ENCODE assay signal across 14 mouse cellular contexts in genomic region chr2:18059063-18059462, GRCm38 (mm10). TPM values are rescaled to one million over a fixed set of nuclear protein-coding genes. Genes with fewer than 3 reads are reported as not detected.
DNase-seq lines count a peak whose midpoint lies in the region; ATAC-seq lines count a peak whose summit lies in the region.
"Had no signal": no experiment of that assay in that cellular context is flagged by ENCODE, and none has a peak within 500 bp of the region (broad histone marks: within the 10 kb centered on the region; RNA-seq: fewer than 3 reads in every experiment).

No protein-coding gene starts in this region.

- no peaks in the 10 kb centered on the region for H3K36me3 ChIP-seq in heart, embryonic 12.5 days
- H3K36me3 ChIP-seq in midbrain, embryonic 11.5 days (ENCODE audit: control insufficient read depth, insufficient read depth, low read length), result no peaks in the 10 kb centered on the region
- H3K36me3 ChIP-seq in midbrain, embryonic 16.5 days (ENCODE audit: control insufficient read depth, insufficient read depth, low read length), result no peaks in the 10 kb centered on the region
- no peaks in the 10 kb centered on the region for H3K36me3 ChIP-seq in hindbrain, embryonic 11.5 days (ENCODE audit: control insufficient read depth, insufficient read depth, low read length)
- no peaks in the 10 kb centered on the region for H3K36me3 ChIP-seq in neural tube, embryonic 12.5 days
- H3K36me3 ChIP-seq: embryonic facial prominence, embryonic 13.5 days had no signal

- ATAC-seq in heart, embryonic 12.5 days (ENCODE audit: insufficient number of reproducible peaks, low FRiP score), result no peak
- no peak for ATAC-seq in midbrain, embryonic 11.5 days (ENCODE audit: low FRiP score)
- ATAC-seq in midbrain, embryonic 16.5 days, result no peak
- no peak for ATAC-seq in hindbrain, embryonic 11.5 days (ENCODE audit: low FRiP score)
- ATAC-seq in neural tube, embryonic 12.5 days (ENCODE audit: low FRiP score, low read depth), result no peak
- ATAC-seq: Patski had no signal

- no peaks in the 10 kb centered on the region for H3K9me3 ChIP-seq in heart, embryonic 12.5 days (replicated peaks)
- no peaks in the 10 kb centered on the region for H3K9me3 ChIP-seq in midbrain, embryonic 11.5 days (ENCODE audit: control insufficient read depth, low read length)
- H3K9me3 ChIP-seq in midbrain, embryonic 16.5 days (replicated peaks; ENCODE audit: control insufficient read depth, low read length, poor library complexity, severe bottlenecking), result no peaks in the 10 kb centered on the region
- no peaks in the 10 kb centered on the region for H3K9me3 ChIP-seq in hindbrain, embryonic 11.5 days (ENCODE audit: control insufficient read depth, low read length)
- no peaks in the 10 kb centered on the region for H3K9me3 ChIP-seq in neural tube, embryonic 12.5 days
- H3K9me3 ChIP-seq: embryonic facial prominence, embryonic 13.5 days had no signal

- no peak for DNase-seq in heart, postnatal 14 days
- no peak for DNase-seq in midbrain, embryonic 11.5 days (ENCODE audit: low spot score, missing footprints)
- DNase-seq in hindbrain, embryonic 11.5 days (ENCODE audit: low spot score), result peak; percentile 30
- DNase-seq in MN1 (ENCODE audit: low spot score), result no peak
- DNase-seq in frontal cortex, adult 2 months (ENCODE audit: extremely low spot score in 1 of 2, low spot score in 1 of 2), result no peak
- DNase-seq: adrenal gland, postnatal 10 days; cerebellum, adult 11 months; lung, postnatal 14 days; retina, postnatal 1 day had no signal

- no peak overlapping the region for H3K9ac ChIP-seq in heart, embryonic 12.5 days
- peak overlapping the region; percentile 100 for H3K9ac ChIP-seq in midbrain, embryonic 11.5 days (ENCODE audit: low read length)
- no peak overlapping the region for H3K9ac ChIP-seq in midbrain, embryonic 16.5 days (ENCODE audit: low read depth, low read length)
- H3K9ac ChIP-seq in hindbrain, embryonic 11.5 days (ENCODE audit: low read depth, low read length), result peak overlapping the region; percentile 32; the same call in 1 of the 2 replicates
- peak overlapping the region; percentile 96 for H3K9ac ChIP-seq in neural tube, embryonic 12.5 days

- H3K4me3 ChIP-seq in heart, embryonic 12.5 days, result no peak overlapping the region
- peak overlapping the region; percentile 68; the same call in 1 of the 2 replicates for H3K4me3 ChIP-seq in midbrain, embryonic 11.5 days (ENCODE audit: low read depth, low read length)
- H3K4me3 ChIP-seq in midbrain, embryonic 16.5 days (ENCODE audit: low read depth, low read length), result no peak overlapping the region
- H3K4me3 ChIP-seq in hindbrain, embryonic 11.5 days (ENCODE audit: low read depth, low read length), result peak overlapping the region; percentile 67; the same call in 1 of the 2 replicates
- H3K4me3 ChIP-seq in neural tube, embryonic 12.5 days, result no peak overlapping the region

- peak overlapping the region; percentile 26; the same call in 1 of the 2 replicates for H3K4me2 ChIP-seq in heart, embryonic 12.5 days
- H3K4me2 ChIP-seq in midbrain, embryonic 11.5 days, result peak overlapping the region; percentile 95
- no peak overlapping the region for H3K4me2 ChIP-seq in midbrain, embryonic 16.5 days (ENCODE audit: low read length)
- peak overlapping the region; percentile 96; the same call in 1 of the 2 replicates for H3K4me2 ChIP-seq in hindbrain, embryonic 11.5 days (replicated peaks; ENCODE audit: low read depth, low read length)
- peak overlapping the region; percentile 96 for H3K4me2 ChIP-seq in neural tube, embryonic 12.5 days (replicated peaks)

- H3K27me3 ChIP-seq in heart, embryonic 12.5 days (replicated peaks), result no peaks in the 10 kb centered on the region
- no peaks in the 10 kb centered on the region for H3K27me3 ChIP-seq in midbrain, embryonic 11.5 days (ENCODE audit: control insufficient read depth, insufficient read depth, low read length)
- no peaks in the 10 kb centered on the region for H3K27me3 ChIP-seq in midbrain, embryonic 16.5 days (ENCODE audit: control insufficient read depth, insufficient read depth, low read depth, low read length)
- no peaks in the 10 kb centered on the region for H3K27me3 ChIP-seq in hindbrain, embryonic 11.5 days (ENCODE audit: control insufficient read depth, insufficient read depth, low read length)
- no peaks in the 10 kb centered on the region for H3K27me3 ChIP-seq in neural tube, embryonic 12.5 days (replicated peaks)
- H3K27me3 ChIP-seq: embryonic facial prominence, embryonic 13.5 days; Patski had no signal

- WGBS in heart, embryonic 12.5 days, result 21% methylated on average over 2 of the region's 2 CpGs
- WGBS in midbrain, embryonic 11.5 days, result 27% methylated on average over 2 of the region's 2 CpGs
- WGBS in midbrain, embryonic 16.5 days, result 43% methylated on average over 2 of the region's 2 CpGs
- 18% methylated on average over 2 of the region's 2 CpGs for WGBS in hindbrain, embryonic 11.5 days
- 14% methylated on average over 2 of the region's 2 CpGs for WGBS in neural tube, embryonic 12.5 days

- H3K27ac ChIP-seq in heart, embryonic 12.5 days (ENCODE audit: poor library complexity, severe bottlenecking), result peak overlapping the region; percentile 54; the same call in 1 of the 2 replicates
- H3K27ac ChIP-seq in midbrain, embryonic 11.5 days (ENCODE audit: low read depth, low read length), result peak overlapping the region; percentile 100
- no peak overlapping the region for H3K27ac ChIP-seq in midbrain, embryonic 16.5 days (ENCODE audit: low read length)
- H3K27ac ChIP-seq in hindbrain, embryonic 11.5 days (ENCODE audit: low read depth, low read length), result peak overlapping the region; percentile 100
- H3K27ac ChIP-seq in neural tube, embryonic 12.5 days, result no peak overlapping the region
- H3K27ac ChIP-seq: embryonic facial prominence, embryonic 13.5 days had no signal

- intact Hi-C loops in heart, postnatal 14 days (cut with DNase I), result no loop called here

- H3K4me1 ChIP-seq in heart, embryonic 12.5 days (replicated peaks), result peaks cover 7% of the 10 kb centered on the region
- H3K4me1 ChIP-seq in midbrain, embryonic 11.5 days (ENCODE audit: control insufficient read depth, insufficient read depth, low read length), result peaks cover 18% of the 10 kb centered on the region
- H3K4me1 ChIP-seq in midbrain, embryonic 16.5 days (ENCODE audit: control insufficient read depth, insufficient read depth, low read length), result peaks cover 19% of the 10 kb centered on the region
- no peaks in the 10 kb centered on the region; the same call in none of the 2 replicates for H3K4me1 ChIP-seq in hindbrain, embryonic 11.5 days (replicated peaks; ENCODE audit: control insufficient read depth, insufficient read depth, low read length)
- peaks cover 9% of the 10 kb centered on the region for H3K4me1 ChIP-seq in neural tube, embryonic 12.5 days

RNA-seq across cellular contexts. Expression of gene Mllt10, which starts 4.0 kb away (rescaled TPM):
- 36.3 and 37.1 TPM in 2 replicates for polyA plus RNA-seq in heart, embryonic 12.5 days (2016; fragmentation: Nextera tagmentation; extraction: Ambion mirVana)
- 10 to 100 TPM; 41.6 to 42.5 TPM for total RNA-seq in heart, postnatal 14 days (2021)
- 54.1 and 57.2 TPM in 2 replicates for polyA plus RNA-seq in midbrain, embryonic 11.5 days (2014; fragmentation: Nextera tagmentation; extraction: Ambion mirVana)
- polyA plus RNA-seq in midbrain, embryonic 16.5 days (2015; fragmentation: Nextera tagmentation; extraction: Ambion mirVana), result 43.7 and 45.8 TPM in 2 replicates
- 48.0 and 62.2 TPM in 2 replicates for polyA plus RNA-seq in hindbrain, embryonic 11.5 days (2014; fragmentation: Nextera tagmentation; extraction: Ambion mirVana)
- 60.5 and 67.2 TPM in 2 replicates for polyA plus RNA-seq in neural tube, embryonic 12.5 days (2016; fragmentation: Nextera tagmentation; extraction: Ambion mirVana)
- 40.7 and 44.6 TPM in 2 replicates for polyA plus RNA-seq in frontal cortex, adult 2 months (2012; rRNA removed)

RNA-seq across cellular contexts. Expression of gene Skida1, which starts 10.2 kb away (rescaled TPM):
- 7.7 and 8.8 TPM in 2 replicates for polyA plus RNA-seq in heart, embryonic 12.5 days (2016; fragmentation: Nextera tagmentation; extraction: Ambion mirVana)
- total RNA-seq in heart, postnatal 14 days (2021), result 1 to 10 TPM; 3.3 to 4.8 TPM
- polyA plus RNA-seq in midbrain, embryonic 11.5 days (2014; fragmentation: Nextera tagmentation; extraction: Ambion mirVana), result 22.9 and 23.4 TPM in 2 replicates
- polyA plus RNA-seq in midbrain, embryonic 16.5 days (2015; fragmentation: Nextera tagmentation; extraction: Ambion mirVana), result 5.0 and 7.4 TPM in 2 replicates
- polyA plus RNA-seq in hindbrain, embryonic 11.5 days (2014; fragmentation: Nextera tagmentation; extraction: Ambion mirVana), result 19.6 and 20.1 TPM in 2 replicates
- polyA plus RNA-seq in neural tube, embryonic 12.5 days (2016; fragmentation: Nextera tagmentation; extraction: Ambion mirVana), result 13.2 and 13.4 TPM in 2 replicates
- polyA plus RNA-seq in frontal cortex, adult 2 months (2012; rRNA removed), result 3.9 and 5.3 TPM in 2 replicates

RNA-seq across cellular contexts. Expression of gene A930004D18Rik, which starts 21.5 kb away (rescaled TPM):
- polyA plus RNA-seq in heart, embryonic 12.5 days (2016; fragmentation: Nextera tagmentation; extraction: Ambion mirVana), result 14.8 and 18.3 TPM in 2 replicates
- total RNA-seq in heart, postnatal 14 days (2021), result 1 to 10 TPM; 3.1 to 4.0 TPM
- 10.5 and 11.6 TPM in 2 replicates for polyA plus RNA-seq in midbrain, embryonic 11.5 days (2014; fragmentation: Nextera tagmentation; extraction: Ambion mirVana)
- 7.5 and 10.8 TPM in 2 replicates for polyA plus RNA-seq in midbrain, embryonic 16.5 days (2015; fragmentation: Nextera tagmentation; extraction: Ambion mirVana)
- 8.5 and 10.7 TPM in 2 replicates for polyA plus RNA-seq in hindbrain, embryonic 11.5 days (2014; fragmentation: Nextera tagmentation; extraction: Ambion mirVana)
- 17.1 and 17.6 TPM in 2 replicates for polyA plus RNA-seq in neural tube, embryonic 12.5 days (2016; fragmentation: Nextera tagmentation; extraction: Ambion mirVana)
- polyA plus RNA-seq in frontal cortex, adult 2 months (2012; rRNA removed), result 1.5 and 1.9 TPM in 2 replicates

Comparison
In these comparisons a context has a peak if more than half of its experiments do, and no peak if none do; other contexts are left out.
1. H3K27ac ChIP-seq: peak in heart, embryonic 12.5 days (single experiment), midbrain, embryonic 11.5 days (single experiment) and hindbrain, embryonic 11.5 days (single experiment); none in midbrain, embryonic 16.5 days (single experiment) and neural tube, embryonic 12.5 days (single experiment).
2. H3K4me3 ChIP-seq: peak in midbrain, embryonic 11.5 days (single experiment) and hindbrain, embryonic 11.5 days (single experiment); none in heart, embryonic 12.5 days (single experiment), midbrain, embryonic 16.5 days (single experiment) and neural tube, embryonic 12.5 days (single experiment).
3. H3K9ac ChIP-seq: peak in midbrain, embryonic 11.5 days (single experiment), hindbrain, embryonic 11.5 days (single experiment) and neural tube, embryonic 12.5 days (single experiment); none in heart, embryonic 12.5 days (single experiment) and midbrain, embryonic 16.5 days (single experiment).